Mouse (Mus musculus): ENCODE measurements around the gene Sertad4. TPM values are rescaled to one million over a fixed set of nuclear protein-coding genes. Genes with fewer than 3 reads are reported as not detected.
A peak's percentile ranks its signal among the peaks of the same experiment; 100 is the strongest.

Sertad4 gene
- polyA plus RNA-seq, 1 experiment from 2014 or later = 20.0 TPM

DNA sequence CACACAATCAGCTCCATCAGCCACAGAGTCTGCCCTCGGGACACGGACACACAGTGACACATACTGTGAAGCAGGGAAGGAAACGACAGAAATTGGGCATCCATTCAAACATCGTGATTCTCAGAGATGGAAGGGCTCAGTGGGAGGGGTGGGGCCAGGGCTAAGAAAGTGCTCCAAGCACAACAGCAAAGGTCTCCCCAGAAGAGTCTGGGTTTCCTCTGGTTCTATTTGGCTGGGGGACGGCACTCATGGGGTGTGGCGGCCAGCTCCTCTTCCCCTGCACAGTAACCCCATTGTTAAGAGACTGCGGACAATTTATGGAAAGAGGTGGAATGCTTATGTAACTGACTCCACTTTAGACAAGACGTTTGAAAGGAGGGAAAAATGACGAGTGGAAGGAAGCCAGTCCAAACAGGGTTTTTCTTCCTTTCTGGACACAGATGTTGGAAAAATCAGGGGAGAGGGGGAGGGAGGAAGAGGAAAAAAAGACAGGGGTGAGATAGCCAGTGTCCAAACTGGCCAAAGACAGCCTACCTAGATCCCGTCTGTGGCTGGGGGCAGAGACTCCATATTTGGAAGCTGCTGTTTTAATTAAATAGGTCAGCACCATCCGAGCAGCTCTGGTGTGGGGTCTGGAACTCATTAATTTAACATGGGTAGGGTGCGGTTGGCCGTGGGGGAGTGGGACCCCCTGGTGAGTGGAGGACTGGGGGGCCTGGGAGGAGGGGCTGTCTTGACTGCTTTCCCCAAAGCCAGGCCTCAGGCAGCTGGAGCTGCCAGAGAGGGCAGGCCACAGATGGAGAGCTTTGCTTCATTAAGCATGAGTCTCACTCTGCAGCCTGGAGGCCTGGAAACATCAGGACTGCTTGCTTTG is 32.7 kb downstream of the Sertad4 start:
- H3K9ac ChIP-seq (replicated peaks; ENCODE audit: low read length) = peak overlapping the region; percentile 30; the same call in 1 of the 2 replicates
- H3K4me2 ChIP-seq (replicated peaks; ENCODE audit: low read depth, low read length) = no peak overlapping the region

GRCm38 (mm10) chr1:192822309-192822651 is 33.3 kb downstream of the Sertad4 start:
- H3K9ac ChIP-seq (replicated peaks; ENCODE audit: low read length) = no peak overlapping the region
- peak; percentile 29 for ATAC-seq (ENCODE audit: low FRiP score, low TSS enrichment)
- 64% methylated on average over 1 of the region's 1 CpGs for WGBS

More for the DNA sequence above, 32.7 kb downstream of the Sertad4 start:
- Histone ChIP-seq H3K9me3 (ENCODE audit: low read length) (no peaks in the 10 kb centered on the region), H3K27ac (ENCODE audit: low read length) (peak overlapping the region; percentile 91), H3K4me3 (ENCODE audit: low read length) (no peak overlapping the region), H3K27me3 (ENCODE audit: insufficient read depth, low read length) (no peaks in the 10 kb centered on the region), H3K36me3 (ENCODE audit: insufficient read depth, low read length) (no peaks in the 10 kb centered on the region), H3K4me1 (ENCODE audit: insufficient read depth, low read length) (peaks cover 21% of the 10 kb centered on the region)
- peak; percentile 90 for ATAC-seq (ENCODE audit: low FRiP score, low TSS enrichment)
- 12% methylated on average over 13 of the region's 13 CpGs for WGBS

GRCm38 (mm10) chr1:192818334-192818733 is 37.2 kb downstream of the Sertad4 start:
- no peaks in the 10 kb centered on the region for H3K27me3 ChIP-seq (ENCODE audit: insufficient read depth, low read length)
- 90% methylated on average over 5 of the region's 5 CpGs for WGBS
- no peaks in the 10 kb centered on the region for H3K36me3 ChIP-seq (ENCODE audit: insufficient read depth, low read length)
- H3K4me2 ChIP-seq (replicated peaks; ENCODE audit: low read depth, low read length) = no peak overlapping the region
- H3K9ac ChIP-seq (replicated peaks; ENCODE audit: low read length) = no peak overlapping the region
- H3K9me3 ChIP-seq (ENCODE audit: low read length) = no peaks in the 10 kb centered on the region
- peaks cover 24% of the 10 kb centered on the region for H3K4me1 ChIP-seq (ENCODE audit: insufficient read depth, low read length)
- H3K27ac ChIP-seq (ENCODE audit: low read length) = no peak overlapping the region
- H3K4me3 ChIP-seq (ENCODE audit: low read length) = no peak overlapping the region
- no peak for ATAC-seq (ENCODE audit: low FRiP score, low TSS enrichment)

More at GRCm38 (mm10) chr1:192822309-192822651, 33.3 kb downstream of the Sertad4 start:
- H3K4me3 ChIP-seq (ENCODE audit: low read length) = no peak overlapping the region
- H3K36me3 ChIP-seq (ENCODE audit: insufficient read depth, low read length) = no peaks in the 10 kb centered on the region
- H3K4me2 ChIP-seq (replicated peaks; ENCODE audit: low read depth, low read length) = no peak overlapping the region
- peak overlapping the region; percentile 91 for H3K27ac ChIP-seq (ENCODE audit: low read length)
- no peaks in the 10 kb centered on the region for H3K27me3 ChIP-seq (ENCODE audit: insufficient read depth, low read length)
- no peaks in the 10 kb centered on the region for H3K9me3 ChIP-seq (ENCODE audit: low read length)
- H3K4me1 ChIP-seq (ENCODE audit: insufficient read depth, low read length) = peaks cover 21% of the 10 kb centered on the region

DNA sequence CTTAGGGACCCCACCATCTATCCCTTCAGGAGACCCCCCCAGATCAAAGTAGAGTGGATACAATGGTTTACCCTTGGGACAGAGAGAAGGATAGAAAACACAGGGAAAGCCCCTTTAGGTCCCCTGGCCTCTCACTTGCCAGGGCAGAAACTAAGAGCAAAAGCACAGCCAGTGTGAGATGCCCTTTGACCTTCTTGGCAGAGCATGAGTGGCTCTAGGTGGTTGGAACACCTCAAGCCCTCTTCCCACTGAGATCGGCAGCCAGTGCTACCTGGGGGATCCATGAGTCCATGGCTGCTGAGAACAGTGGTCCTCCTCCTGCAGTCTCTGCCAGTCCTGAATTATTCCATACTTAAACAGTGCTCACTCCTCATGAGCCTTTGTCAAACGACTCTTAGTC is 39.8 kb downstream of the Sertad4 start:
- H3K9ac ChIP-seq (replicated peaks; ENCODE audit: low read length) = no peak overlapping the region
- 48% methylated on average over 2 of the region's 2 CpGs for WGBS
- no peaks in the 10 kb centered on the region for H3K36me3 ChIP-seq (ENCODE audit: insufficient read depth, low read length)
- no peak for ATAC-seq (ENCODE audit: low FRiP score, low TSS enrichment)
- H3K4me1 ChIP-seq (ENCODE audit: insufficient read depth, low read length) = peaks cover 10% of the 10 kb centered on the region
- no peak overlapping the region for H3K4me3 ChIP-seq (ENCODE audit: low read length)
- no peaks in the 10 kb centered on the region for H3K9me3 ChIP-seq (ENCODE audit: low read length)
- H3K27me3 ChIP-seq (ENCODE audit: insufficient read depth, low read length) = no peaks in the 10 kb centered on the region
- H3K27ac ChIP-seq (ENCODE audit: low read length) = no peak overlapping the region
- no peak overlapping the region for H3K4me2 ChIP-seq (replicated peaks; ENCODE audit: low read depth, low read length)

DNA sequence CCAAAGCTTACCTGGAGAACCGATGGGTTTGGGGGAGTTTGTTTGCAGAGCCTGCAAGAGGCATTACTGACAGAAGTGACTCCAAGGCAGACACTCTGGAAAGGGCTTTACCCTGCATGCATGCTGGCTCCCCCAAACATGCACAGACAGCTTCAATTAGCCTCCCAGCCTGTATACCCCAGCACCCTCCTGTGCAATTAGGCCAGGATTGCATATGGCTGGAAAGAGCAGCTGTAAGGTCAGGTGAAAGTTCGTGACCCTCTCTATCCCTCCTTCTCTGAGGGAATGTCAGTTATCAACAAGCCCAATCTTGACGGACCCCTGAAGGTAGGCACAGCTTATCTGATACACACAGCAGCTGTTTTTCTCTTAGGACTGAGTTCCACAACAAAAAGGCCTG is 40.9 kb downstream of the Sertad4 start:
- Histone ChIP-seq H3K4me2 (replicated peaks; ENCODE audit: low read depth, low read length) (no peak overlapping the region), H3K4me3 (ENCODE audit: low read length) (no peak overlapping the region), H3K27ac (ENCODE audit: low read length) (no peak overlapping the region), H3K9me3 (ENCODE audit: low read length) (no peaks in the 10 kb centered on the region), H3K36me3 (ENCODE audit: insufficient read depth, low read length) (no peaks in the 10 kb centered on the region), H3K4me1 (ENCODE audit: insufficient read depth, low read length) (peaks cover 10% of the 10 kb centered on the region), H3K9ac (replicated peaks; ENCODE audit: low read length) (no peak overlapping the region), H3K27me3 (ENCODE audit: insufficient read depth, low read length) (no peaks in the 10 kb centered on the region)
- 39% methylated on average over 3 of the region's 3 CpGs for WGBS
- ATAC-seq (ENCODE audit: low FRiP score, low TSS enrichment) = no peak

GRCm38 (mm10) chr1:192812758-192813157 is 42.8 kb downstream of the Sertad4 start:
- H3K27me3 ChIP-seq (ENCODE audit: insufficient read depth, low read length) = no peaks in the 10 kb centered on the region
- no peak overlapping the region for H3K27ac ChIP-seq (ENCODE audit: low read length)
- ATAC-seq (ENCODE audit: low FRiP score, low TSS enrichment) = no peak
- WGBS = 78% methylated on average over 9 of the region's 9 CpGs
- no peak overlapping the region for H3K4me2 ChIP-seq (replicated peaks; ENCODE audit: low read depth, low read length)
- no peaks in the 10 kb centered on the region for H3K36me3 ChIP-seq (ENCODE audit: insufficient read depth, low read length)
- no peak overlapping the region for H3K9ac ChIP-seq (replicated peaks; ENCODE audit: low read length)
- H3K4me1 ChIP-seq (ENCODE audit: insufficient read depth, low read length) = peaks cover 10% of the 10 kb centered on the region
- no peaks in the 10 kb centered on the region for H3K9me3 ChIP-seq (ENCODE audit: low read length)
- H3K4me3 ChIP-seq (ENCODE audit: low read length) = no peak overlapping the region

DNA sequence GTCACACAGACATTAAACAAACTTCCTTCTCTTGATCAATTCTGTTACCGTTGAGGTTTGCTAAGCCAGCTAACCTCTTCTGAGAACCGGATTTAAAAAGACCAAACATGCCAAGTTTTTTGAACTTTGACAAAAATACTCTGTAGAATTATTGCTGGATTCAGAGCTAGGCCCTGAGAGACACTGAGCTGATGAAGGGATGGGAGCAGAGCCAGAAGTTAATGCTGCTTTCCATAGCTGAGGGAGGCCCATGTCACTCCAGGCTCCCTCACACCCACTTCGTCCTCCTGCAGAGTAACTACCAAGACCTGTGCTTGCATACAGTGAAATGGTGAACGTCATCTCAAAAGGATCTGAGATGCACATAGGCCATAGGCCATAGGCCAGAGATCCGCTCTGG is 43.3 kb downstream of the Sertad4 start:
- ATAC-seq (ENCODE audit: low FRiP score, low TSS enrichment) = no peak
- WGBS = 73% methylated on average over 5 of the region's 5 CpGs
- no peak overlapping the region for H3K9ac ChIP-seq (replicated peaks; ENCODE audit: low read length)
- no peak overlapping the region for H3K27ac ChIP-seq (ENCODE audit: low read length)
- H3K36me3 ChIP-seq (ENCODE audit: insufficient read depth, low read length) = no peaks in the 10 kb centered on the region
- H3K4me3 ChIP-seq (ENCODE audit: low read length) = no peak overlapping the region
- no peak overlapping the region for H3K4me2 ChIP-seq (replicated peaks; ENCODE audit: low read depth, low read length)
- peaks cover 10% of the 10 kb centered on the region for H3K4me1 ChIP-seq (ENCODE audit: insufficient read depth, low read length)
- H3K9me3 ChIP-seq (ENCODE audit: low read length) = no peaks in the 10 kb centered on the region
- H3K27me3 ChIP-seq (ENCODE audit: insufficient read depth, low read length) = no peaks in the 10 kb centered on the region

DNA sequence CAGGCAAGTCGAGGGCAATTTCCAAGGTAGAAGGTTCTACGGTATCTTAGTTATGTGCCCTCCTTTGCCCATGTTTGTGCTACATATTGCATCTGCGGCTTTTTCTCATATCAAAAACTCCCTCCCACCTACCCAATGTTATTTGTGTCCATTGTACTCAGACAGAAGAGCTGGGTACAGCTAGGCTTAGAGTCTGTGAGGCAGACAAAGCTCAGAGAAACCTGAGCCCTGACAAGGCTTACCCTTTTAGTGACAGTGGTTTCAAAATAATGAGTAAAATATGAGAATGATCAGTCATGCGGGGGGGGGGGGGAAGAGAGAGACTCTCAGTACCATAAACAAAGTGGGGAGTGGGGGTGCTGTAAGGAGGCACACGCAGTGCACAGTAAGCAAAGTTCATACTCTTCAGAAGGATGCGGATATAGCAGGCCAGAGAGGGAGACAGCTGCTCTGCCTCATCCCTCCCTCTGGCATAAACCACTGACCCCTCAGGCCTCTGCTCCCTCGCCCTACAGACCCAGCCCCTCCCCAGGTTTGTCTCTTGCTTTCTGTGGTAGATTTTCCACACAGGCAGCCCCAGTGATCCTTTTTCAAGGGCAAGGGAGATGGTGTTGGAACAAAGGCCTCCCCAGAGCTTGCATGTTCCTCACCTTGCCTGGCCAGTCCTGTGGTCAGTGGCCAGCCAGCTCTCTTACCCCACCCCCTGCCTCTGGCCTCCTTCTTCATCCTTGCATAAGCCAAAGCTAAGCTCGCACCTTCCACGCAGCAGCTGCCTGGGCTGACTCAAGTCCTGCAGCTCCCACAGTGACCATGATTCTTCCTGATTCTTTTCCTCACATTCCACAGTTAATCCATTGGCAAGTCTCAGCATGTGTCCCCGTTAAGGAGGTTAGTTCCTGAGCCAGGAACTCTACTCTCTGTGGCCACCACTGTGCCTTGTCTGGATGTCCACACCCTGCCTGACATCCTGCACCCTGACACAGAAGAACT is 49.1 kb downstream of the Sertad4 start:
- H3K4me3 ChIP-seq (ENCODE audit: low read length) = no peak overlapping the region
- no peaks in the 10 kb centered on the region for H3K36me3 ChIP-seq (ENCODE audit: insufficient read depth, low read length)
- H3K9ac ChIP-seq (replicated peaks; ENCODE audit: low read length) = no peak overlapping the region
- peak overlapping the region; percentile 75 for H3K27ac ChIP-seq (ENCODE audit: low read length)
- H3K4me2 ChIP-seq (replicated peaks; ENCODE audit: low read depth, low read length) = no peak overlapping the region
- WGBS = 44% methylated on average over 10 of the region's 10 CpGs
- no peaks in the 10 kb centered on the region for H3K27me3 ChIP-seq (ENCODE audit: insufficient read depth, low read length)
- peak; percentile 87 for ATAC-seq (ENCODE audit: low FRiP score, low TSS enrichment)
- peaks cover 14% of the 10 kb centered on the region for H3K4me1 ChIP-seq (ENCODE audit: insufficient read depth, low read length)
- no peaks in the 10 kb centered on the region for H3K9me3 ChIP-seq (ENCODE audit: low read length)

- no peak for ATAC-seq (ENCODE audit: low FRiP score, low TSS enrichment)
- WGBS = 86% methylated on average over 8 of the region's 8 CpGs
- no peaks in the 10 kb centered on the region for H3K36me3 ChIP-seq (ENCODE audit: insufficient read depth, low read length)
These were observed 55.2 kb downstream of the Sertad4 start for GRCm38 (mm10) chr1:192800338-192800737.

More at GRCm38 (mm10) chr1:192800338-192800737, 55.2 kb downstream of the Sertad4 start:
- no peak overlapping the region for H3K27ac ChIP-seq (ENCODE audit: low read length)
- no peak overlapping the region for H3K9ac ChIP-seq (replicated peaks; ENCODE audit: low read length)
- no peak overlapping the region for H3K4me2 ChIP-seq (replicated peaks; ENCODE audit: low read depth, low read length)
- H3K4me3 ChIP-seq (ENCODE audit: low read length) = no peak overlapping the region
- H3K4me1 ChIP-seq (ENCODE audit: insufficient read depth, low read length) = peaks cover 33% of the 10 kb centered on the region
- 0 out of 2 replicates have a peak, but pooled peaks cover 3% of the 10 kb centered on the region for H3K9me3 ChIP-seq (ENCODE audit: low read length)
- H3K27me3 ChIP-seq (ENCODE audit: insufficient read depth, low read length) = no peaks in the 10 kb centered on the region
